Mouse (Mus musculus): Measurements from ENCODE around the gene Oxld1. TPM values are rescaled to one million over a fixed set of nuclear protein-coding genes. Genes with fewer than 3 reads are reported as not detected.

The Oxld1 gene
- total RNA-seq, 2 experiments from 2014 or later: 23.3 to 25.0 TPM

DNA sequence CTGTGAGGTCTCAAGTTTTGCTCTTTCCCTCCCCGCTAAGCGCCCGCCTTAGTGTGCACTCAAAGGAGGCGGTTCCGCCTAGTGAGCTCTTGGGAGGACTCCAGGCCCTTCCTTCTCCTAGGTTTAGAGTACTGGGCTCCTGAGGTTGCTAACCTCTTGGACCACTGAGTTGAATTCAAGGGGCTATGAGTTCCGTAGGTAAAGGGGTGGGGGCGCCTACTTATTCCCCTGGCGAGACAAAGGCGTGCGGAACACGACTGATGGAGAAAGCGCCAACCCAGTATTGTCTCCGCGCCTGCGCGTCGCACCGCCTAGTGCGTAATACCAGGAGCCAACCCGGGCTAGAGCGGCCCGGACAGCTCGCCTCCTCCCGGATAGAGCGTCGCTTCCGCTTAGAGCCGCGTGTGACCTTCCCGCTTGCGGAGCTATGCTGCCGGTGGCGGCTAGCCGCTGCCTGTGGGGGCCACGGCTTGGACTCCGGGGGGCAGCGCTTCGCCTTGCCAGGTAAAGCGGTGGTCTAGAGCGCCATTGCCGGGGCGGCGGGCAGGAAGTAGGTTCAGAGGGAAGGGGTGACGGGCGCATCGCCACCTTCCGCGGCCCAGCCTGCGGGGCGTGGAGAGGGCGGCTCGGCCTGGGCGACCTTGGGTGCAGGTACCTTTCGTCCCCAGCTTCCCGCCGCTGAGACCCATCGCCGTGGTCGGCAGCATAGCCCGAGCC lies 26.6 kb upstream of the Oxld1 start, which contains the start of gene Mrpl12:
Mrpl12 (plus strand) TSS at position 349 of the 717 bp plus-strand sequence.
- DNase-seq: peak; percentile 85

DNA sequence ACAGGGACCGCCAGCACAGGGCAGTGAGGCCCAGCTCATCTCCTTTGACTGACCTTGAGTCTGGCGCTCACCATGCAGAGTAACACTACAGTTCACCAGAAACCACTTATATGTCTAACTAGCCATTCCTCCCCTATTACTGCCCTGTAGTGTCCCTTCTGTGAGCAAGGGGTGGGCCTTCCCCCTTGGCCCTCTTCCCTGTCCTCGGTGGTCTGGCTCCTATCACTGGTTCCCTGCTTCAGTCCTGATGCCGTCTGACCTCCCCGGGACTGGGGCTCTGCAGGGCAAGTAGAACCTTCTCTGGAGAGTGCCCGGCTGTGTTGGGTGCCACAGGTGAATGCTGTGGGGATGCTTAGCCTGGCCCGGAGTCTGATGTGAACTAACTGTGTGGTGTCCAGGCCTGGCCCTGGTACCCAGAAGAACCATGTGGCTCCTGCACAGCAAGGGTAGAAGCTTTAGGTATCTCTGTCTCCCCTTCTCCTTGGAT lies 25.6 kb upstream of the Oxld1 start:
- DNase-seq: no peak

DNA sequence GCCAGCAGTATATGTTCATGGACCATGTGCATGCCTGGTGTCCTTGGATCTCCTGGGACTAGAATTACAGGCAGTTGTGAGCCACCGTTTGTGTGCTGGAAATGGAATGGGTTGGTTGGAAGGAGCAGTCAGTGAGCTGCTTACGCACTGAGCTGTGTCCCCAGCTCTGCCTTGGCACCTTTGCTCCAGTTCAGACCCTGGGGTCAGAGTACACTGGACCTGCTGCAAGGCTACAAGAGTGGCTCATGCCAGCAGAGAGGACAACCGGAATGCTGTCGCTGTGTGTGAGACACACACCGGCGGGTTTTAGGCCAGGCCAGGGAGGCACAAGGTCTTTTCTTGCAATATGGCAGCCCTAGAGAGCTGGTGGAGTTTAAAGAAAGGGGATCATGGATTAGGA lies 14.2 kb upstream of the Oxld1 start:
- DNase-seq: no peak

DNA sequence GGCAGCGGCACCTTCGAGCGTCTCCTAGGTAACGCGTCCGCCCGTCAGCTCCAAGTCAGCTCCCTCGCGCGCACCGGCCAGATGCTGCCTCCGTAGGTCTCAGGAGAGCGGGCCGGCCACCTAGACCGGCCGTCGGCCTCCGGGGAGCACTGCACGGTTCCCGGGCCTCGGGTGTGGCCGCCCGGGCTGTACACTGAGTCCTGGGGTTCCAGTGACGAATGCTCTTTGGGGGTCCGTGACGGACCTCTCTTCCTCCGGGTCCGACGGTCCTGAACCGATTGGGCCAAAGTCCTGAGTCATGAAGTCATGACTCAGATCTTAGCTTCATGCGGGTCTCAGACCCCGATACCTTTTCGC lies 9.8 kb upstream of the Oxld1 start:
- DNase-seq: no peak

DNA sequence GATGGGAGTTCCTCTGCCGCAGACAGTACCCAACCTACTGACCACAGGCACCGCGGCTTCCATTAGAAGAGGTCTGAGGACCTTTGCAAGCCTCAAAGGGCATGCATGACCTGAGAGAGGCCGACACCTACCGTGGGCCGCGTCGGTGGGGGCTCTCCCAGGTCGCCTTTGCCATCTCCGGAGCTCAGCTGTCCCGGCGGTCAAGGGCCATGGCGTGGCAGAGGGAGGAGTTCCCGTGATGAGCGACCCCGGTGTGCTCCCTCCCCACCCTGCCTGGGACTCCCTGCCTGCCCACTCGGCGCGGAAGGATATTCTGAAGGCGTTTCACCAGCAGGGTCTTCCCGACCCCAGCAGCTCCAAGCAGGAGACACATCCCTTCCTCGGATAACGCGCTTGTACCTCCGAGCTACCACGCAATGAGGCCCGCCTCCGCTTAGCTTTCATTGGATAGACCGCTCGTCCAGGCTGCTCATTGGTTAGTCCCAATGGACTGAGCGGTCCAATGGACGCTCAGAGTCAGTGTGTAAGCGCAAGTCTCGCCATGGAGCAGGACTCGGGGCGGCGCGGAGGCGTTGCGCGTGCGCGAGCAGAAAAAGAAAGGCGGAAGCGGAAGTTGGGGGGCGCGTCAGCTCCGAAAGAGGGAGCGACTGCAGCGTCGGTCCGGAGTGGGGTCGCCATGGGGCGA lies 9.3 kb upstream of the Oxld1 start, which contains the start of gene Arl16:
Arl16 (minus strand) TSS at position 557 of the 685 bp plus-strand sequence.
- DNase-seq: peak; percentile 92

DNA sequence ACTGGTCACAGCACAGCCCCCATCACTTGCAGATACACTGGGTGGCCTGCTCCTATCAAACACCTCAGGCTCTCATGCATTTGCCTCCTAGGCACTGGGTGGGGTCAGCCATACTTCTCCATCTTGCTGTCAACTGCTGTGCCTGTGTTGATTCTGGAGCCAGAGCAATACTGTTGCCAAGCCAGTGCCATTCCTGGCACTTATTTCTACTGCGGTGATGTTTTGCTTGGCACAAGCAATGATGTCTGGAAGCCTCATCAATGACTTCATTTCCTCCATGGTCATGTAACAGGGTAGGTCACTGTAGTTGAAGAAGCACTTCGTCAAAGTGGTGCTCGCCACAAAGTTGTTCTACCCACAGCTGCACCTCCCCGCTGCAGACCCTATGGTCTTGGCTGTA lies 7.7 kb upstream of the Oxld1 start:
- DNase-seq: no peak

DNA sequence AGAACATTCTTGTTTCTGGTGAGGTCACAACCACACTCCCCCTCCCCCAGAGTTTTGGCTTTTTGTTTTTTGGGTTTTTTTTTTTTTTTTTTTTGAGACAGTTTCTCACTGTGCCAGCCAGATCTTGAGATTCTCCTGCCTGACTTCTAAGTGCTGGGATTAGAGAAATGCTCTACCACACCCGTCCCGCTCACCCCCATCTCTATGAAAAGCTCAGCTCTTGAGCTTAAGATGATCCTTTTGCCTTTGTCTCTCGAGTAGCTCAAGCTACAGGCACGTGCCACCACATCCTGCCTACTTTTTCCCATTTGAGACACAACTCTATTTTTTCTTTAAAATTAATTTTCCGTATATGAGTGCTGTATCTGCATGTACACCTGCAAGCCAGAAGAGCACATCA lies 6.5 kb upstream of the Oxld1 start:
- DNase-seq: no peak

DNA sequence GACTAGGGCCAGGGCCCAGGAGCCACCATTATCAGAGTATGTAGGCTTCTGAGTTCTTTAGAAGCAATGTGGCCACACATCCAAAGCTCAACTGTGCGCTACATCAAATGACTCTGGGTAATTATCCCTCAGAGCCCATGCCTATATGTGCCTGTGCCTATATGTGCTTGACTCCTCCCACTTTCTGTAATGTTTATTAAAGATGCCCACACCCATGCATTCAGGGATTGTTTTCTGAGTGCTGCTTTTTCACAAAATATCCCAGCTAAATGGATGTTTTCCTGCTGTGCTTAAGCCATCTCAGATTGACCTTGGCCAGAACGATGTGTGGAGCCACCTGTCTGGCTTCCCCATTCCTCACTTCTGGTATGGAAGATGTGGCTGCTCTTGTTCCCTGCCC lies 5.7 kb upstream of the Oxld1 start:
- no peak for DNase-seq

DNA sequence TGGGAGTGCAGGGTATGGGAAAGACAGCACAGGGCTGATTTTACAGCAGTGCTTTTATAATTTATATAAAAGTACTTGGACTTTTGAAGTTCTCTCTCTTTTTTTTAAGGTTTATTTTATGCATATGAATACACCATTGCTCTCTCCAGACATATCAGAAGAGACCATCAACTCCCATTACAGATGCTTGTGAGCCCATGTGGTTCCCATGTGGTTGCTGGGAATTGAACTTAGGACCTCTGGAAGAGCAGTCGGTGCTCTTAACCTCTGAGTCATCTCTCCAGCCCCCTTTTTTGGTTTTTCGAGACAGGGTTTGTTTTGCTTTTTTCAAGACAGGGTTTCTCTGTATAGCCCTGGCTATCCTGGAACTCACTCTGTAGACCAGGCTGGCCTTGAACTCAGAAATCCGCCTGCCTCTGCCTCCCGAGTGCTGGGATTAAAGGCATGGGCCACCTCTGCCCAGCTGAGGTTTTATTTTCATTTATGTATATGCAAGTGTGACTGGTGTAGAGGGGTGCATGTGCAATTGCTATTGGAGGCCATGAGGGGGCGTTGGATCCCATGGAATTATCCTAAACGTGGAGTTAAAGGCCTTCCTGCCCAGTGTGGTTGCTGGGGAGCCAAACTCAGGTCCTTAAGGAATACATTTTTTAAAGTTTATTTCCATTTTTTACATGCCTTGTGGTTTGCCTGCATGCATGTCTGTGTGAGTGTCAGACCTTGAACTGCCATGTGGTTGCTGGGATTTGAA lies 1.2 kb upstream of the Oxld1 start:
- no peak for DNase-seq

DNA sequence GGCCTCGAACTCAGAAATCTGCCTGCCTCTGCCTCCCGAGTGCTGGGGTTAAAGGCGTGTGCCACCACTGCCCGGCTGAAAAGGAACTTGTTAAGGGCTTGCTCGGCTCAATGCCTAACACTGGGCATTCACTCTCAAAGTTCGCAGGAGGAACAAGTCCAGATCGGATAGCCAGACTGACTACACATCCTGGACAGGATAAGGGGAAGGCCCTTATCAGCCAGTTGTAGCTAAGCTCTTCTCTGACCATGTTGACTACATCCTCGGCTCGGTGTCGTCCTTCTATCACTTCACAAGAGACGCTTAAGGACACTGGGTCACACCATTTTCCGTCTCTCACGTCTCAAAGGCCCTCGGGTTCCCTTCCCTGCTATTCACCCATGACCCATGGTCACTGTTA lies 498 bp downstream of the Oxld1 start:
- no peak for DNase-seq

DNA sequence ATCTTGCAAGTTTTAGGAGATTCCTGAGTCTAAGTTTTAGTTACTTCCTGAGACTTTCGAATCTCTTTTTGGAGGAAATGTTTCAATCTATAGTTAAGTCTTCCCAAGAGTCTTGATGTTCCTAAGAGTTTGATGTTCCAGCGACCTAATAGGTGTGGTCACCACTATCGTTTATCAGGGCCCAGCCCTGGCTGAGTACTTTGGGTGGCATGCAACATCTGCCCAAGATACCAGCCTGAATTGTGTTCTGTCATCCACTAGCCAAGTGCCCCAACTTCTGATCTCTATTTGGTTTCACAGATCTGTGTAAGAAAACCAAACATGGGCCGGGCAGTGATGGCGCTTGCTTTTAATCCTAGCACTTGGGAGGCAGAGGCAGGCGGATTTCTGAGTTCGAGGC lies 2.5 kb downstream of the Oxld1 start:
- DNase-seq: no peak

DNA sequence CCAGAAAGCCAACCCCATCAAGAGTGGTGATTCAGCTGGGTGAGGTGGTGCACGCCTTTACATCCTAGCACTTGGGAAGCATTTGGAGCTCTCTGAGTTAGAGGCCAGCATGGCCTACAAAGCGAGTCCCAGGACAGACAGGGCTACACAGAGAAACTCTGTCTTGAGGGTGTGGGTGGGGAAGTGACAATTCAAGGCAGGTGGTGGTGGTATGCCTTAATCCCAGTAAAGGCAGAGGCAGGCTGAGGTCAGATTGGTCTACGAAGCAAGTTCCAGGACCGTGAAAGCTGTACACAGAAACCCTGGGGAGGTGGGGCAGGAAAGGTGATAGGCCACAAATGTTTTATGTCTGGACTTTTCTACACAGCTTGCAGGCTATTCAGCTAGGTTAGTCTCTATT lies 2.9 kb downstream of the Oxld1 start:
- no peak for DNase-seq

DNA sequence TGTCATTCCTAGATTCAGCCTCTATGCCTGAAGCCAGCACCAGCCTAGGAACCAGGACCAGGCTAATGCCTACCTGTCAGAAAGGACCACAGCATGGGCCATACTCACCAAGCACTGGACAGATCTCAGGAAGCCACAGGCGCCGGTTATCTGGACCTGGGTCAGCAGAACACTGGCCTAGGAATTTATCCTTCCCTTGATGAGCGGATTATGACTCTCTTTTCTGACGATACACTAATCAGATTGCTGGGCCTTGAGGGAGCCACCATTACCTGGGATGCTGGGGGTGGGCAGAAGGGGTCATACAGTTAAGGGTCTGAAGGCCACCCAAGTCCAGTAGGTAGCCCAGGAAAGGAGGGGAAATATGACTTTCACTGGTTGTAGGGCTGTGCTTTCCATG lies 4.6 kb downstream of the Oxld1 start, which contains the start of gene Pde6g:
Pde6g (minus strand) TSS at position 195 of the 400 bp plus-strand sequence.
- DNase-seq: no peak

DNA sequence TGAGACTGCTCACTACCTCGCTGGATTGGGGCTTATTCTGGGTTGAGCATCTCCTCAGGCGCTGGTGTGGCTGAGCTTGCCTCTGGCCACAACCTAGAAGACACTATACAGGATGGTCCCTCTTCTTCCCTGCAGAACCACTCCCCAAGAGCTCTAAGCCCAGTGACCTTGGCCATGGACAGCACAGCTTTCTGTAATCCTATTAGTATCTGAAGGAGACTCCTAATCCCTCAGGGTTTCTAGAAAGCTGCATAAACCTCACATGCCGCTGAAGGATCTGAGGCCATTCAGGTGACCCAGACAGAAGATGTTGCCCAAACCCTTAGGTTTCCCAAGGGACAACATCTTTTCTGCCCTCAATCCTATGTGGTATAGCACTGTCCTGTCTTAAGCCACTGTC lies 5.6 kb downstream of the Oxld1 start:
- no peak for DNase-seq

DNA sequence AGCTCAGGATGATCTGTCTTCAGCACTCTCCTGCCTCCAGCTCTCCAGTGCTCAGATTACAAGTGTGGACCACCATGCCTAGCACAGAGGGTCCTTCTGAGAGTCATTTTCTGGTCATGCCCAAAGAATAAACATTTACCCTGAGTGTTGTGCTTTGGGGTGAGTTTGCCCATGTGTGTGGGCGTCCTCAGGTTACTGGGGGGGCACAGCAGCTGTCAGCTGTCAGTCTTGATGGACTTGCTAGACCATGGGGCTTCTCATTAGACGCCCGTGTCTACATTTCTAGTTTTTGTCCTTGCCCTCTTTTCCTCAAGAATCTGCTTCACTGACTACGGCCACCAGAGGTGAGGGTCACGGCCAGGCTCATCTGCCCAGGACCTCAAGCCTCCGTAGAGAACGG lies 10.7 kb downstream of the Oxld1 start:
- DNase-seq: no peak

DNA sequence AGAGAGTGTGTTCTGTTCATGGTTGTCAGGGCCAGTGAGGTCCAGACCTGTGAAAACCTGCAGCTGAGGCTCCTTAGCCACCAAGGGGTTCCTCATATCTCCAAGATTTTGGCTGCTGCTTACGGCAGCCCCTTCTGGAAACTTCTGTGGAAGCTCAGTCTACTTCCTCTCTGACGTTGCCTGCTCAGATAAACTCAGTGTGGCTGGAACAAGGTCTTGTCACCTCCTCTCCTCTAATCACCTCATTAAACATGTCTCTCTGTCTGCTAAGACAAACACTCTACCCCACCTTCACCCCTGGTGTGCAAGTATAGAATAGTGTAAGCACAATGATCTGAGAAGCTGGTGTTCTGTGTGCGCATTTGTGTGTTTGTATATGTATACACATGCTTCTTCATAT lies 12.4 kb downstream of the Oxld1 start:
- no peak for DNase-seq

DNA sequence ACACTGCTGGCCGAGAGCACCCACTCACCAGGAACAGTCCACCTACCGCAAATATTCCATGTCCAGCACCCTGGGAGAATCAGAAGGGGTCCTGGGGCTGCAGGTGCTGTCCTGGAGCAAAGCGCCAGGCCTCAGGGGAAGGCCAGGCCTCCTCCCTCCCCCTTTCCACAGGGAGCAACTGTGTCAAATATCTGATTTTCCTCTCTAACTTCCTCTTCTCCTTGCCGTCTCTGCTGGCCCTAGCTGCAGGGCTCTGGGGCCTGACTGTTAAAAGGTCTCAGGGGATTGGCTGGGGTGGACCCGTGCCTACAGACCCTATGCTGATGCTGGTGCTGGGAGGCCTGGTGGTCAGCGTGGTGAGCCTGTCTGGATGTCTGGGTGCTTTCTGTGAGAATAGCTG lies 13.8 kb downstream of the Oxld1 start:
- no peak for DNase-seq

DNA sequence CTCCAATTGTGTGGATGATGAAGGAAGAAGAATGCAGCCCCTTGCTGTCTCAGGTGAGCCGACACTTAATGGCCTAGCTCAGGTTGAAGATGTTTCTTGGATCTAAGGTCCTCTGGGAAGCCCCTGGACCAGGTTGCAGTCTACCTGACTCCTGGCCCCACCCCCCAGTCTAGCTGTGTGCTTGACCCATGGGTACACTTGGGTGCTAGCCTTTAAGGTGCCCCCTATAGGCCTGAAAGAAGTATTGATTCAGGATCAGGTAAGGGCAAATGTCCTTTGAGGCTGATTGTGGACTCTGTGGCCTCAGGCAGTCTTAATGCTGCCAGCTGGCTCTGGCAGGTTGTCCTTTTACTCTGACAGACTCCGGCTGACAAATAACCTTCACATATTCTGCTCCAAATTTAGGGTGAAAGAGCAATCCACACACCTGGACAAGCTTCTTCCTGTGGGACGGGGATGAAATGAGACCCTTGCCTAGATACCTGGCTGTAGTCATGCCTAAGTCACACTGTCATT lies 15.0 kb downstream of the Oxld1 start:
- no peak for DNase-seq

DNA sequence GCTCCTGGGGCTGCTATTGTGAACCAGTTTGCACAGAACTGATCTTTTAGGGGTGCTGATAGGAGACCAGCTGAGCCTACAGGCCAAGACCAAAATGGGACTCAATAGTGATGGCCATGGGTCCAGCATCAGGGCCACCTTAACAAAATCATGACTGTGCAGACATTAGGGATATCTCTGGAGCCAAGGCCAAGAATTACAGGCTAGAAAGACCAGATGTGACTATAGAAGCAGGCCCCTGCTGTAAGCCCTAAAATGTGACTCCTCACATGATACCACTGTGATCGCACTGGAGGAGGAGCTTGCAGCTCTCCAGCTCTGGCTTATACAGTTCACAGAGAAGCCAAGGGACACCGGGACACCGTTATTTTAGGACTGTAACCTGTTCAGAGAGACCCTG lies 15.5 kb downstream of the Oxld1 start, which contains the start of gene Tspan10:
Tspan10 (plus strand) TSS at position 301 of the 400 bp plus-strand sequence.
- no peak for DNase-seq

DNA sequence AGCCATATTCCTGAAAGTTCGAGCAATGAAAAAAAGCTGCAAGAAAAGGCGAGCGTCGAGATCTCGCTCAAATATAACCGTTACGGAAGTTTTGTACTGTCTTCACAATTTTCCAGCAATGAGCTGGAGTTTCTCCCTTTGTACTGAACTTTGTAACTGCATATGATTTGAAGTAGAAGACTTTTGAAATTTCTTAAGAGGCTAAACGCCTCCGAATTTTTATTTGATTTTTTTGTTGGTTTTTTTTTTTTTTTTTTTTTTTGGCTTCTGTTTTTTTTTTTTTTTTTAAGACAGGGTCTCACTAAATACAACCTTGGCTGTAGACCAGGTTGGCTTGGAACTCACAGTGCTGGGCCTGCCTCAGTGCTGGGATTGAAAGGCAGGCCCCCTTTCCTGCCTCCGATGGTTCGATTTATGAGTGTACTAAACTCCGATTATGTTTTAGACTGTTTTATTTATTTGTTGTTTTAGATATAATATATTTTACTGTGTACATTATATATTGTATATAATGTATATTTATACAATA lies 19.9 kb downstream of the Oxld1 start:
- no peak for DNase-seq

DNA sequence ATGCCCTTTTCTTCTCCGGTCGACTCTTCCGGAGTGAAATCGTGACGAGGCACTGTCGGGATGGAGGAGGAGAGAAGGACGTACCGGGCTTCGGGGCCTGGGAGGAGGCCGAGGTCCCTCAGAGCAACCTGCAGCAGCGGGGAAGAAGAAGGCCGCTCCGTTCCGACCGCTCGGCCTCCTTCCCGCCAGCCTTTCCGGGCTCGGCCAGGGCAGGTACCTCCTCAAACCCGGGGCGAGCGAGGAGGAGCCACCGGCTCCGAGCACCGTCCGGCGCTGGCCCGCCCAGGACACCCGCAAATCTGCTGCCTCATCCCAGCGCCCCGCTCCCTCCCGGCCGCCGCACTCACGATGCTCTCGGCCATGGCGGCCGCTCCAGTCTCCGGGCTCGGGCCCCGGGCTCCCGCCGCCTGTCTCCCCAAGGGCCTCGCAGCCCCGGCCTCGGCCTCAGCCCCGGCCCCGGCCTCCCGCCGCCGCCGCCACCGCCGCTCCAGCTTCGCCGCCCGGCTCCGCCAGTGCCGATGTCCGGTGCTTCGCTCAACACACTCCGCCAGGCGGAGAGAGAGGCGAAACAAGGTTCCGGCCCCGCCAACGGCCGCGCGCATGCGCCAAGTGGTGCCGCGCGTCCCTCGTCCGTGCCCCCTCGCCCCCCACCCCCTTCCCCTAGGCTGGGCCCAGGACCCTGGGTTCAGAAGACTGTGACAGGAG lies 20.6 kb downstream of the Oxld1 start, which contains the start of gene Nploc4:
Nploc4 (minus strand) TSS at position 557 of the 705 bp plus-strand sequence.
- DNase-seq: peak; percentile 86

DNA sequence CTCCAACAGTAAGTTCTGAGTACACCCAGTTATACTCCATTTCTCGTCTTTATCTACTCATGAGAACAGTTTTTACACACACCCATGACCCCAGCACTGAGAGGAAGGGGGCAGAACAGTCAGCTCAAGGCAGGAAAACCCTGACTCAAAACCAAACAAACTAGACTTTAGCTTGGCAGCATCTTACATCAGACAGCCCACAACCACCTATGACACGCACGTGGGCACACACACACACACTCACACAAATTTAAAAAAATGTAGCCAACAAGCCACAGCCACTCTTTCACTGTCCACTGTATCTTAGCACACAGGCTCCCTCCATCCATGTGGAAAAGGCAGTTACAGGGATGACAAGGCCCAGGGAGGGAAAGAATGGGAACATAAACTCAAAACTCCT lies 31.1 kb downstream of the Oxld1 start:
- DNase-seq: no peak

All from gastrocnemius, postnatal 25 days (tissue).